Mouse (Mus musculus) CD8-positive naive resting alpha-beta T cell, adult 2 months (primary cell): ENCODE measurements around the gene Lrrc10.
A peak's percentile ranks its signal among the peaks of the same experiment; 100 is the strongest.
"Not testable (repeated sequence)": the region's sequence is repeated elsewhere in the genome, so short reads cannot be mapped to it uniquely, and the experiment has no call there.

Experiments used
- DNase-seq, 2 experiments: peaks; one replicate each; pipeline ENCODE4 v3.0.0; 2022; ENCODE audit warnings: low read depth in 2 of 2, low spot score in 2 of 2

Gene Lrrc10

DNA sequence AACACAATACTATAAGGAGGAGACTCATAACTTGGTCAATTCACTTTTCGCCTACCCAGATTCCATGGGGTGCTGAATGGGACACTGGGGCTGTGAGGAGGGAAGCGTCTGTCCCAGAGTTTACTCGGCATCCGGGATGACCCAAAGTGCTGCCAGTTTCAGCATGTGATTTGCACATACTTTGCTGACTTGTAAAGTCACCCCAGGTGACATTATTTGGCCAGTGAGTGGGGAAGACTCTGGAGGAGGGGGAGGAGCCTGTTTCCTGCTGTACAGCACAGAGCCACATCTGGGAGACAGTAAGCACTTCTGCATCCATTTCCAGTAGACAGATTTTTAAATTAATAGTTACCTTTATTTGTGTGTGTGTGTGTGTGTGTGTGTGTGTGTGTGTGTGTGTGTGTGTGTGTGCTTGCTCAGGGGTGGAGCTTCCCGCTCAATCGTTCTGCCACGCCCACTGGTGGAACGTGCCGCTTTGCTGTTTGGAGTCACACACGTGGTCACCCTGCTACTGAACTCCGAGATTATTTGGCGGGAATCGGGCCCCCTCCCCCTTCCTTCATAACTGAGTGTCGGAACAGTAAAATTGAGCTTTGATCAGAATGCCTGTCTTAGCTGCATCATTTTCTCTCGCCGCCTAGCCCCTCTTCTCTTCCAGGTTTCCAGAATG, 1.5 kb upstream of the Lrrc10 start:
- DNase-seq: not testable (repeated sequence)

- DNase-seq: no peak
These were observed 4.1 kb downstream of the Lrrc10 start for GRCm38 (mm10) chr10:117049253-117049652.

DNA sequence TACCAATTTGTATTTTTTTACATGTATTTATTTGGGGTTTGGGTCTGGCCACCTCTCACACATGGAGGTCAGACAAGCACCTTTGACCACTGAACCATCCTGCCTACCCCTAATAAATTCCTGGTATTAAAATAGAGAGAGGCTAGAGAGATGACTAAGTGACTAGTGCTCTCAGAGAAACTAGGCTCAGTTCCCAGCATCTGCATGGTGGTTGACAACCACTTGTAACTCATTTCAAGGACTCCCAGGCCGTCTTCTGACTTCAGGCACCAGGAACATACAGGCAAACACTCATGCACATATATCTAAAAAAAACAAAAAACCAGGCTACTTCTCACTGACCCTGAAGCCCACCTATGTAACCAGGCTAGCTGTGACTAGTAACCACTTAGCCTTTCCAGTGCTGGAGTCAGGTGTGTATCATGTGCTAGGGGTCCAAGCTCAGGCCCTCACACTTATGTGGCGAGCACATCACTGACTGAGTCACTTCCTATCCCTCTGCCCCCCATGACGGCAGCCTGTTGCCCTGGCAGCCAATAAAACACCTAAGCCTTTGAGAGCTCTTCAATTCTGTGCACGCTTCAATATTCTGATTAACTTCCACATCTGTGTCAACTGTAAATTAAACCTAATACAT, 4.9 kb downstream of the Lrrc10 start:
- no peak for DNase-seq

- no peak for DNase-seq
These were observed 10.5 kb downstream of the Lrrc10 start for GRCm38 (mm10) chr10:117055668-117056067.

- no peak for DNase-seq
These were observed 17.7 kb downstream of the Lrrc10 start for GRCm38 (mm10) chr10:117062894-117063253.

DNA sequence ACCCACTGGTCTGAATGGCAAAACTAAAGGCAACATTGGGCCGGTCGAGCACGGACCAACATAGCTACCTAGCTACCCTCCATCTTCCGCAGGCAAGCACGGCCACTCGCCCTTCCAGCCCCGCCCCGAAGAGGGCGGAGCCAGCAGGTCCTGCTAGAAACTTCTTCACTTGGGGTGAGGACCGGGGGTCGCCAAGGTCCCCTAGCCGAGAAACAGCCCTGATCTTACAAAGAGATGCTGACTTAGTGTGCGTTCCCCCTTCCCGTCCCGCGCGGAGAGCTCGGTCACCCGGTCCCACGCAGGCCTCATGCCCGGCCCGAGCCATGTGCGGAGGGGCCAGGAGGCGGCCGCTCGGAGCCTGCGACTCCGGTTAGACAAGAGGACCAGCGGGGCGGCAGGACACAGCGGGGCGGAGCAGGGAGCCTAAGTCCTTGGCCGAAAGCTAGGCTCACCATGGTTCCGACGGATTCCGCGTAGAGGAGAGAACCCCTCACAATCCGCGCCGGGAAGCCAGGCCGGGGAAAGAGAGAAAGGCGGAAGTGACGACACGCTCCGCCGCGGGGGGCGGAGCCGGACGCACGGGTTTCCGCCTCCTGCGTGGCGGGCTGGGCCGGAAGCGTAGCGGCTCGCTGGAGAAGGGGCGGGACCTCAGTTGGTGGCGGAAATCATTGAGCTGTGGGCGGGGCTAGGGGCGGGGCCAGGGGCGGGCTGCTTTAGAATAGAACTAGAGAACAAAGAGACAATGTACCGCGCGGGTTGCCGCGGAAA, 18.3 kb downstream of the Lrrc10 start, which contains the start of gene Cct2:
Cct2 (minus strand) TSS at position 561 of the 768 bp plus-strand sequence.
- DNase-seq: peak; percentile 87 to 88

DNA sequence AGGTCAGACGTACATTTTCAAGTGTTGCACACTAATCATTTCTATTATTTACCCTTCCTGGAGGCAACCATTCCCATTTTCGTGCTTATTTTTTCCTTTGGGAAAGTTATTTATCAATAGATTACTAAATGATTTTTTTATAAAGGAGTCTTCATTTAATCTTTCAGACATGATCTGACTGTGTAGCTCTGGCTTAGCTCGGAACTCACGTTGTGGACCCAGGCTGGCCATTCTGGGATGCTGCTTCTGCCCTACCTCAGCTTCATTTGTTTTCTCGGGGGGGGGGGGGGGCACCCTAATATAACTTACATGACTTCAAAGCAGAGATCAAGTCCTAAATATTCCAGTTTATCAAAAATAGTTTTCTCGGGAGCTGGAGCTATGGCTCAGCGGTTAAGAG, 18.9 kb downstream of the Lrrc10 start:
- no peak for DNase-seq

- no peak for DNase-seq
These were observed 24.0 kb downstream of the Lrrc10 start for GRCm38 (mm10) chr10:117069109-117069508.

DNA sequence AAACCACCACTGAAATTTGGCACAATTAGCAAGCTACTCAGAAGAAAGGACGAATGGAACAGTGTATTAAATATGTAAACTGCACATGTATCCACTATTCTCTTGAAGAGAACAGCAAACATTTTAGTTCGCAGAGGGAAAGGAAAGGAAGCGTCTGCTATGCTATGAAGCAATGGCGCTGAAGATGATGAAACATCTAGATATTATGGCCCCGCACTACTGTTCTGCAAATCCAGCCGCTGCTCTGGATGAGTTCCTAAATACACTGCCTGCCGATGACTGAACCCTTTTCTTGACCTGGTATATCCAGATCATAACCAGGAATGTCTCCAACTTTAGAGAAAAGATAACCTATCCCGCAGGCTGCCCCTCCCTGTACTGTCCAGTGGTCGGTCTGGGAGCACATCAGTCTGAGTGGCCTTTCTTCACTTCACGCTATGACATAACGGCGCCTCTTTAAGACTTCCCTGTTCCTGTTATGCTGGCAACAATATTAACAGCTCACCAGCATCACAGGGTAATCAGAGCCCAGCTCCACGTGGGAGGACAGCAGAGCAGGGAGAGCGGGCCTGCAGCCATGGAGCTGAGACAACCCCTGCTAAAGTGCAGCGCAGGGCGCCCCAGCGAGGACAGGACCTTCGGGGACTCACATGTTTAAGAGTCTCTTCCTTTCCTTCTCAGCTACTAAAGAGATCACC, 27.2 kb downstream of the Lrrc10 start:
- DNase-seq: no peak

- DNase-seq: no peak
These were observed 28.0 kb downstream of the Lrrc10 start for GRCm38 (mm10) chr10:117073176-117073575.

DNA sequence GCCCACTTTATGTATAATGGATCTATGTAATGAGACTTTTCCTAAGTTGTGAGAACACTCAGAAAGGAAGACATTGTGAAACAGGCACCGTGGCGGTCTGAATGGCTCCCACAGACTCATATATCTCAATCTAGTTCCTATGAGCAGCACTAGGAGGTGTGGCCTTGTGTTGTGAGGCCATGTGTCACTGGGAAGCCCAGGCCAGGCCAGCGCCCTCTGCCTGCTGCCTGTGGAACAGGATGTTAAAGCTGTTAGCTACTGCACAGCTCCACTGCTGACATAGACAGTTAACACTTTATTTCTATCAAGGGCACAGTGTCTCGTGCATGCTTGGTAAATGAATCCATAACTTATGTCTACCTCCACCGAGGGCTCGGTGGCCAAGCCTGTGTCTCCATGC, 33.1 kb downstream of the Lrrc10 start:
- DNase-seq: peak; percentile 36 to 41

DNA sequence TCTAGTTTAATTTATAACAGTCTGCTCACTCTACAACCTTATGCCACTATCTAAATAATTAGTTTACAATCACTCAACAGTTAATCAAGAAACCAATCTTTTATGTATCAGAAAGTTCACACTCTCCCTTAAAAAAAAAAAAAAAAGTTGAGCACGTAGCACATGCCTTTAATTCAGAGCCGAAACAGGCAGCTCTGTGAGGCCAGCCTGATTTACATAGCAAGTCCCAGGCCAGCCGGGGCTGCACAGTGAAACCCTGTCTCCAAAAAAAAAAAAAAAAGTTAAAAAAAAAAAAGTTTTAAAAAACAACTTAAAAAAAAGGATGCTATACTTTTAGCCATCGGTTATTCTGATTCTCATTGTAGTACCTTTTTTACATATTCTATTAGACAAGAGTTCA, 36.2 kb downstream of the Lrrc10 start:
- no peak for DNase-seq

- no peak for DNase-seq
These were observed 36.8 kb downstream of the Lrrc10 start for GRCm38 (mm10) chr10:117081914-117082359.

GRCm38 (mm10) chr10:117089628-117090027, 44.5 kb downstream of the Lrrc10 start:
- no peak for DNase-seq

DNA sequence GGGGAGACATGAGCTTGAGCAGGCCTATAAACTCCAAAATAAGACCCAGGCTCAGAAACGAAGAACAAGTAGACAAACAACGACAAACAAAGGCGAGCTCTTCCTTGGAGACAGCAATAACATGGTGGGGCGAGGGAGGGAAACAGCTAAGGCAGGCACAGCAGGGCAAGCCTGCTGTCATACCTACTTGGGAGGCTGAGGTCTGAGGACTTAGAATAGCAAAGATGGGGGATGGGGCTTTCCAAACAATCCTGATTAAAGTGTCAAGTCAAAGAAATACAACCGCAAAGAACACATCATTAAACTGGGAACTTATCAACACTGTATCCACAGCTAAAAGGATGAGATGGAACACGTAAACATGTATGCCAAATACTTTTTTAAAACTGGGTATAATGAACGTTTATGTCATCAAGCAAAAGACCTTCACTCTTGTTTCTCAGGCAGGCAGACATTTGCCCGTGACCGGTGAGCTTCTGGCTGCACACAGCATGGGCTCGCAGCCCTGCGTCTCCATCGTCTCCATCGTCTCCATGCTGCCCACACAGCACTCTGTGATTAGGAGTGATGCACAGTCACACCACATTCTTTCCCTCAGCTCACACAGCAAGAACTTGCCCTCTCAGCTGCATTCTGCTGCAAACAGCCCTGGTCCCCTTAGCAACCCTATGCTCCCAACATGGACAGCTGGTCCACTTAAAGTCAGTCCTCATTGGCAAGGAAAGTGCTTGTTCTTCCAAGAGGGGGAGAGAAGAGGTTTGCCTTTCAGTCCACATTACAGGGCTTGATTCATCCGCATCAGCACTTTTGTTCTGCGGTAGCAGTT, 49.6 kb downstream of the Lrrc10 start:
- DNase-seq: no peak

GRCm38 (mm10) chr10:117096096-117096495, 51.0 kb downstream of the Lrrc10 start:
- no peak for DNase-seq
